Mouse (Mus musculus): ENCODE measurements around the gene Glipr1. TPM values are rescaled to one million over a fixed set of nuclear protein-coding genes. Genes with fewer than 3 reads are reported as not detected.

Glipr1 gene
- total and polyA plus RNA-seq, 3 experiments = 341 to 1,004 (median 471) TPM

DNA sequence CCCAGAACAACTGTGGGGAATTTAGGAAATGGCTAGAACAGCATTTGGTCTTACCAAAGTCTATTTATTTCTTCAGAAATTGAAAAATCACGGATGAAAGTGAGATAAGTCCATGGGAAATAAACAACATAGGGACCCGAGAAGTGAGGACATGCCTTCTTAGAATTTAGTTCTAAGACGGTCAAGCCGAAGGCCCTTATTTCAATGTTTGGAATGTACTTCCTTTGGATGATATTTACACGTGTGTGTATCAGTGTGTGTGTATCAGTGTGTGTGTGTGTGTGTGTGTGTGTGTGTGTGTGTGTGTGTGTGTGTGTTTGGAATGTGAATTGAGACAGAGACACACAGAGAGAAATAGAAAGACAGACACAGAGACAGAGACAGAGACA is 65.3 kb downstream of the Glipr1 start:
- dilution Hi-C loops (cut with MboI; ENCODE audit: extremely low pct_ligation_motif_present, extremely low pct_unique_long_range_greater_than_20kb, low sequenced_read_pairs) = no loop called here
- DNase-seq (ENCODE audit: extremely low read depth) = no peak

DNA sequence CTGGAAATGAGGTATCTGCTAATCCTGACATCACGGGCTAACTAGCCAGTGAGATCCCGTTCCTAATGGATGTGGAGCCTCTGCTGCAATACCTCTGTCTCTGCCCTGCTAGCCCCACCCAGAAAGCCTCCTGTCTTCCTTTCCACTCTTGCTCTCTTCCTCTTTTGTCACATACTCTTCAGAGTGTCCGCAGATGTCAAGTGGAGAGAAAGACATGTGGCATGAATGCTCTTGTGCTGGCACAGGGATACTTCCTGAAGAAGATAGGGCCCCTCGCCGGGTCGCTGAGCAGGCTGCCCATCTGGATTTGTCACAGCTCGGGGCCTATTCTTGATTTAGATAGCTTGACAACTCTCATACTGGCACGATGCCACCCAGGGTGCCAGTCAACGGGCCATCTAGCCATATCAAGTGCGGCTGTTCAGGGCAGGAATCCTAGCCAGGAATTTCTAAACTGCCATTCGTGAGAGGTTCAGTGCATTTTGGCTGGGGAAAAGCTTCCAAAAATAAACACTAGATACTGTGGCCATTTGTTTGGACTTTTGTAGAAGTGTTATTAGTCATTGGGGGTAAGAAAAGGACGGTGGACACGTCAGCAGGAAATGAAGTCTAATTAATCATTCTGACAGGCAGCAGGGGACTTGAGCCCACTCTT is 65.8 kb downstream of the Glipr1 start:
- dilution Hi-C loops (cut with MboI; ENCODE audit: extremely low pct_ligation_motif_present, extremely low pct_unique_long_range_greater_than_20kb, low sequenced_read_pairs) = no loop called here
- no peaks in the 10 kb centered on the region for H3K27me3 ChIP-seq (replicated peaks)
- TF ChIP-seq UBTF (IDR thresholded peaks at IDR 0.05; ENCODE audit: low read depth, low read length) = no peak
- TF ChIP-seq JUND (conservative IDR thresholded peaks at IDR 0.05; ENCODE audit: low read depth, low read length) = no peak
- TF ChIP-seq POLR2A (IDR thresholded peaks at IDR 0.05; ENCODE audit: low read depth, low read length) = no peak
- no peak for TF ChIP-seq ELF1 (IDR thresholded peaks at IDR 0.05; ENCODE audit: low read depth, low read length)
- TF ChIP-seq ZNF384 (IDR thresholded peaks at IDR 0.05; ENCODE audit: low read depth, low read length) = no peak
- no peak for TF ChIP-seq IRF4 (IDR thresholded peaks at IDR 0.05; ENCODE audit: low read depth, low read length)
- no peak for TF ChIP-seq BHLHE40 (IDR thresholded peaks at IDR 0.05; ENCODE audit: low read depth, low read length)
- TF ChIP-seq PAX5 (IDR thresholded peaks at IDR 0.05; ENCODE audit: low read length) = no peak
- no peak for TF ChIP-seq SIN3A (IDR thresholded peaks at IDR 0.05; ENCODE audit: low read length)
- TF ChIP-seq MAFK (IDR thresholded peaks at IDR 0.05; ENCODE audit: insufficient replicate concordance, low read length) = no peak
- TF ChIP-seq ZKSCAN1 (IDR thresholded peaks at IDR 0.05; ENCODE audit: borderline replicate concordance, low read depth, low read length) = no peak
- no peak for TF ChIP-seq E2F4 (IDR thresholded peaks at IDR 0.05; ENCODE audit: insufficient replicate concordance, low read depth, low read length)
- TF ChIP-seq GABPA (IDR thresholded peaks at IDR 0.05; ENCODE audit: insufficient replicate concordance, low read depth, low read length) = no peak
- TF ChIP-seq CHD2 (IDR thresholded peaks at IDR 0.05; ENCODE audit: low read length) = no peak
- TF ChIP-seq CTCF (conservative IDR thresholded peaks at IDR 0.05 in 1 of 2, IDR thresholded peaks at IDR 0.05 in 1 of 2; ENCODE audit: low read depth in 2 of 2, low read length in 2 of 2) = no peak
- no peak for TF ChIP-seq TCF12 (IDR thresholded peaks at IDR 0.05; ENCODE audit: low read depth, low read length)
- no peak for TF ChIP-seq MYC (IDR thresholded peaks at IDR 0.05; ENCODE audit: low read depth, low read length)
- TF ChIP-seq MXI1 (IDR thresholded peaks at IDR 0.05; ENCODE audit: low read depth, low read length) = no peak
- H3K79me2 ChIP-seq (replicated peaks; ENCODE audit: control insufficient read depth, extremely low read depth, insufficient read depth, poor library complexity, severe bottlenecking) = no peaks in the 10 kb centered on the region
- 0 out of 4 replicates have a peak, but pooled peaks cover 0 to 2% of the 10 kb centered on the region in 2 experiments for H3K4me1 ChIP-seq (ENCODE audit: control insufficient read depth in 1 of 2, insufficient read depth in 2 of 2)
- no peak overlapping the region for H3K9ac ChIP-seq (ENCODE audit: insufficient read depth, low read depth)
- in situ Hi-C loops (cut with MboI; ENCODE audit: low pct_ligation_motif_present, low pct_unique_long_range_greater_than_20kb, low sequenced_read_pairs) = loop anchor here (25.0 kb wide), 1 partner anchor 624 kb away; no protein-coding TSS in a partner anchor
- no peaks in the 10 kb centered on the region for H3K36me3 ChIP-seq (replicated peaks in 1 of 2; ENCODE audit: control insufficient read depth in 1 of 2, insufficient read depth in 1 of 2, low read length in 1 of 2)
- H3K27ac ChIP-seq (ENCODE audit: insufficient read depth, low read depth) = no peak overlapping the region
- H3K4me2 ChIP-seq (ENCODE audit: insufficient read depth, low read depth, poor library complexity, severe bottlenecking) = no peak overlapping the region
- H3K9me3 ChIP-seq (replicated peaks; ENCODE audit: low read length) = no peaks in the 10 kb centered on the region
- no peak overlapping the region for H3K4me3 ChIP-seq (replicated peaks in 1 of 3; ENCODE audit: low read depth in 2 of 3, low read length in 2 of 3, poor library complexity in 1 of 3)
- no peak for DNase-seq (ENCODE audit: extremely low read depth)

More for the DNA sequence above, 65.3 kb downstream of the Glipr1 start:
- 0 out of 4 replicates have a peak, but pooled peaks cover 0 to 2% of the 10 kb centered on the region in 2 experiments for H3K4me1 ChIP-seq (ENCODE audit: control insufficient read depth in 1 of 2, insufficient read depth in 2 of 2)
- no peaks in the 10 kb centered on the region for H3K9me3 ChIP-seq (replicated peaks; ENCODE audit: low read length)
- H3K4me2 ChIP-seq (ENCODE audit: insufficient read depth, low read depth, poor library complexity, severe bottlenecking) = no peak overlapping the region
- H3K27me3 ChIP-seq (replicated peaks) = no peaks in the 10 kb centered on the region
- H3K9ac ChIP-seq (ENCODE audit: insufficient read depth, low read depth) = no peak overlapping the region
- no peak overlapping the region for H3K27ac ChIP-seq (ENCODE audit: insufficient read depth, low read depth)
- H3K4me3 ChIP-seq (replicated peaks in 1 of 3; ENCODE audit: low read depth in 2 of 3, low read length in 2 of 3, poor library complexity in 1 of 3) = no peak overlapping the region
- in situ Hi-C loops (cut with MboI; ENCODE audit: low pct_ligation_motif_present, low pct_unique_long_range_greater_than_20kb, low sequenced_read_pairs) = loop anchor here (25.0 kb wide), 1 partner anchor 625 kb away; no protein-coding TSS in a partner anchor
- TF ChIP-seq ZC3H11A (IDR thresholded peaks at IDR 0.05; ENCODE audit: low read depth, low read length) (no peak), NELFE (IDR thresholded peaks at IDR 0.05; ENCODE audit: low read depth, low read length) (no peak), JUND (conservative IDR thresholded peaks at IDR 0.05; ENCODE audit: low read depth, low read length) (no peak)
- no peaks in the 10 kb centered on the region for H3K36me3 ChIP-seq (replicated peaks in 1 of 2; ENCODE audit: control insufficient read depth in 1 of 2, insufficient read depth in 1 of 2, low read length in 1 of 2)
- H3K79me2 ChIP-seq (replicated peaks; ENCODE audit: control insufficient read depth, extremely low read depth, insufficient read depth, poor library complexity, severe bottlenecking) = no peaks in the 10 kb centered on the region

All from CH12.LX (cell line).